Mouse (Mus musculus): ENCODE measurements at regions not wholly inside any gene's neighbourhood (a gene's known extent, or its start where the extent isn't known, plus 50 kb on each side); places are given as distances from the start of the nearest gene placed in this dataset.
A peak's percentile ranks its signal among the peaks of the same experiment; 100 is the strongest.

- DNase-seq (ENCODE audit: low spot score in 2 of 2), result no peak
Measured at GRCm38 (mm10) chr4:12627158-12627871, 455.5 kb upstream of the Fam92a start.

GRCm38 (mm10) chr4:12620756-12621270 lies 449.0 kb upstream of the Fam92a start:
- no peak for DNase-seq (ENCODE audit: low spot score in 2 of 2)

GRCm38 (mm10) chr4:12620059-12620755 lies 448.4 kb upstream of the Fam92a start:
- DNase-seq (ENCODE audit: low spot score in 2 of 2), result no peak

- no peak for DNase-seq (ENCODE audit: low spot score in 2 of 2)
Measured at GRCm38 (mm10) chr4:12616665-12617064, 444.9 kb upstream of the Fam92a start.

GRCm38 (mm10) chr4:12611511-12611910 lies 439.7 kb upstream of the Fam92a start:
- DNase-seq (ENCODE audit: low spot score in 2 of 2), result no peak

- no peak for DNase-seq (ENCODE audit: low spot score in 2 of 2)
Measured at GRCm38 (mm10) chr4:12601165-12601919, 429.5 kb upstream of the Fam92a start.

GRCm38 (mm10) chr4:12595801-12596515 lies 424.1 kb upstream of the Fam92a start:
- DNase-seq (ENCODE audit: low spot score in 2 of 2), result peak; percentile 15 to 40

- DNase-seq (ENCODE audit: low spot score in 2 of 2), result no peak
Measured at GRCm38 (mm10) chr4:12592973-12593372, 421.2 kb upstream of the Fam92a start.

GRCm38 (mm10) chr4:12578102-12578501 lies 406.3 kb upstream of the Fam92a start:
- DNase-seq (ENCODE audit: low spot score in 2 of 2), result no peak

GRCm38 (mm10) chr4:12571881-12572280 lies 400.1 kb upstream of the Fam92a start:
- no peak for DNase-seq (ENCODE audit: low spot score in 2 of 2)

- DNase-seq (ENCODE audit: low spot score in 2 of 2), result peak in 1 of 2 experiments; percentile 11
Measured at GRCm38 (mm10) chr4:12570689-12571088, 398.9 kb upstream of the Fam92a start.

- no peak for DNase-seq (ENCODE audit: low spot score in 2 of 2)
Measured at GRCm38 (mm10) chr4:12567643-12568042, 395.8 kb upstream of the Fam92a start.

GRCm38 (mm10) chr4:12563016-12563415 lies 391.2 kb upstream of the Fam92a start:
- DNase-seq (ENCODE audit: low spot score in 2 of 2), result no peak

- no peak for DNase-seq (ENCODE audit: low spot score in 2 of 2)
Measured at GRCm38 (mm10) chr4:12560546-12560945, 388.7 kb upstream of the Fam92a start.

GRCm38 (mm10) chr4:12560015-12560414 lies 388.2 kb upstream of the Fam92a start:
- no peak for DNase-seq (ENCODE audit: low spot score in 2 of 2)

GRCm38 (mm10) chr4:12557105-12557504 lies 385.3 kb upstream of the Fam92a start:
- no peak for DNase-seq (ENCODE audit: low spot score in 2 of 2)

- no peak for DNase-seq (ENCODE audit: low spot score in 2 of 2)
Measured at GRCm38 (mm10) chr4:12549265-12549664, 377.4 kb upstream of the Fam92a start.

- no peak for DNase-seq (ENCODE audit: low spot score in 2 of 2)
Measured at GRCm38 (mm10) chr4:12543906-12544305, 372.1 kb upstream of the Fam92a start.

GRCm38 (mm10) chr4:12541508-12541907 lies 369.7 kb upstream of the Fam92a start:
- DNase-seq (ENCODE audit: low spot score in 2 of 2), result no peak

GRCm38 (mm10) chr4:12539184-12539791 lies 367.5 kb upstream of the Fam92a start:
- DNase-seq (ENCODE audit: low spot score in 2 of 2), result no peak

GRCm38 (mm10) chr4:12538694-12539121 lies 366.9 kb upstream of the Fam92a start:
- DNase-seq (ENCODE audit: low spot score in 2 of 2), result peak in 1 of 2 experiments; percentile 54

All from left cerebral cortex, adult 9 months (tissue).